Mouse (Mus musculus): ENCODE data around the gene Dynll1. TPM values are rescaled to one million over a fixed set of nuclear protein-coding genes. Genes with fewer than 3 reads are reported as not detected.
A peak's percentile ranks its signal among the peaks of the same experiment; 100 is the strongest.

Gene Dynll1
- polyA plus RNA-seq, 1 experiment from 2014 or later: 1,297 TPM

- no peaks in the 10 kb centered on the region for H3K9me3 ChIP-seq
- 73% methylated on average over 6 of the region's 6 CpGs for WGBS
- no peaks in the 10 kb centered on the region; the same call in 1 of the 2 replicates for H3K4me1 ChIP-seq (replicated peaks)
- H3K4me2 ChIP-seq (replicated peaks): no peak overlapping the region
- H3K27ac ChIP-seq: no peak overlapping the region
- no peak overlapping the region for H3K4me3 ChIP-seq (replicated peaks)
- peaks cover 41% of the 10 kb centered on the region for H3K36me3 ChIP-seq
- no peak; the same call in 1 of the 2 replicates for ATAC-seq
- no peak overlapping the region for H3K9ac ChIP-seq
- H3K27me3 ChIP-seq (replicated peaks): no peaks in the 10 kb centered on the region
These were observed 40.4 kb downstream of the Dynll1 start for GRCm38 (mm10) chr5:115260356-115260755.

GRCm38 (mm10) chr5:115256909-115257546, 43.8 kb downstream of the Dynll1 start:
- no peak overlapping the region for H3K4me3 ChIP-seq (replicated peaks)
- no peak overlapping the region for H3K27ac ChIP-seq
- no peaks in the 10 kb centered on the region for H3K27me3 ChIP-seq (replicated peaks)
- H3K9me3 ChIP-seq: no peaks in the 10 kb centered on the region
- no peaks in the 10 kb centered on the region for H3K4me1 ChIP-seq (replicated peaks)
- ATAC-seq: peak; percentile 55; the same call in 1 of the 2 replicates
- H3K36me3 ChIP-seq: peaks cover 46% of the 10 kb centered on the region
- no peak overlapping the region for H3K4me2 ChIP-seq (replicated peaks)
- 69% methylated on average over 10 of the region's 10 CpGs for WGBS
- H3K9ac ChIP-seq: no peak overlapping the region

DNA sequence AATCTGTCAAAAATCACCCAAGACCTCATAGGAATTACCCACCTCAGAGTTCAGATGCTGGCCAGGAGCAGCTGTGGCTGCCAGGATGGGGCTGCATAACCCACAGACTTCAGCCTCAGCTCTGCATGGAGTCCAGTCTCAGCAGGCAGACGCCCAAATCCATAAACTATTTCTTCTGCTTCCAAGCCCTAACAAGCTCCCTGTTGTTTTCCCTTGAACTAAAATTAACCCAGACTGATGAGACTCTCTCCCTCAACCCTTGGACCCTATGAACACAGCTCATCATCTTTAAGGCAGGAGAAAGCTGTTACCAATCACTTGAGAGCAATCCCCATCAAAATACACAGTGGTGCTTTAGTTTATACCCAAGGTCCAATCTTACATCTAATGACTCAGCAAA, 45.3 kb downstream of the Dynll1 start:
- Histone ChIP-seq H3K4me1 (replicated peaks) (no peaks in the 10 kb centered on the region), H3K9me3 (no peaks in the 10 kb centered on the region), H3K4me2 (replicated peaks) (no peak overlapping the region), H3K9ac (no peak overlapping the region), H3K36me3 (peaks cover 58% of the 10 kb centered on the region), H3K27me3 (replicated peaks) (no peaks in the 10 kb centered on the region), H3K27ac (no peak overlapping the region), H3K4me3 (replicated peaks) (no peak overlapping the region)
- WGBS: 79% methylated on average over 1 of the region's 1 CpGs
- ATAC-seq: no peak

Other genes with a start within 250 kb of the Dynll1 start
- gene Gm10401, start 202.7 kb downstream of the Dynll1 start, polyA plus RNA-seq (2015; fragmentation: Nextera tagmentation; extraction: Ambion mirVana): 24.9 and 30.2 TPM in 2 replicates
- 119 and 122 TPM in 2 replicates for gene Acads, start 181.7 kb downstream of the Dynll1 start, polyA plus RNA-seq (2015; fragmentation: Nextera tagmentation; extraction: Ambion mirVana)
- 25.7 and 26.6 TPM in 2 replicates for gene Unc119b, start 166.0 kb downstream of the Dynll1 start, polyA plus RNA-seq (2015; fragmentation: Nextera tagmentation; extraction: Ambion mirVana)
- 89.9 and 113 TPM in 2 replicates for gene Mlec, start 142.8 kb downstream of the Dynll1 start, polyA plus RNA-seq (2015; fragmentation: Nextera tagmentation; extraction: Ambion mirVana)
- 1.5 and 2.3 TPM in 2 replicates for gene Cabp1, start 106.6 kb downstream of the Dynll1 start, polyA plus RNA-seq (2015; fragmentation: Nextera tagmentation; extraction: Ambion mirVana)
- gene Pop5, start 65.2 kb downstream of the Dynll1 start, polyA plus RNA-seq (2015; fragmentation: Nextera tagmentation; extraction: Ambion mirVana): 126 and 128 TPM in 2 replicates
- 119 and 120 TPM in 2 replicates for gene Rnf10, start 28.1 kb downstream of the Dynll1 start, polyA plus RNA-seq (2015; fragmentation: Nextera tagmentation; extraction: Ambion mirVana)
- gene Coq5, start 21.3 kb downstream of the Dynll1 start, polyA plus RNA-seq (2015; fragmentation: Nextera tagmentation; extraction: Ambion mirVana): 62.1 and 65.1 TPM in 2 replicates
- 217 and 220 TPM in 2 replicates for gene Srsf9, start 26.2 kb upstream of the Dynll1 start, polyA plus RNA-seq (2015; fragmentation: Nextera tagmentation; extraction: Ambion mirVana)
- gene Gatc, start 40.2 kb upstream of the Dynll1 start, polyA plus RNA-seq (2015; fragmentation: Nextera tagmentation; extraction: Ambion mirVana): 24.8 and 24.9 TPM in 2 replicates
- 62.7 and 66.3 TPM in 2 replicates for gene Triap1, start 40.2 kb upstream of the Dynll1 start, polyA plus RNA-seq (2015; fragmentation: Nextera tagmentation; extraction: Ambion mirVana)
- 1,187 and 1,356 TPM in 2 replicates for gene Cox6a1, start 48.0 kb upstream of the Dynll1 start, polyA plus RNA-seq (2015; fragmentation: Nextera tagmentation; extraction: Ambion mirVana)
- gene Msi1, start 128.6 kb upstream of the Dynll1 start, polyA plus RNA-seq (2015; fragmentation: Nextera tagmentation; extraction: Ambion mirVana): 8.7 and 10.4 TPM in 2 replicates
- gene Pla2g1b, start 165.3 kb upstream of the Dynll1 start, polyA plus RNA-seq (2015; fragmentation: Nextera tagmentation; extraction: Ambion mirVana): 2.1 and 2.9 TPM in 2 replicates
- 18.6 and 19.8 TPM in 2 replicates for gene Sirt4, start 183.7 kb upstream of the Dynll1 start, polyA plus RNA-seq (2015; fragmentation: Nextera tagmentation; extraction: Ambion mirVana)
- gene Pxn, start 205.7 kb upstream of the Dynll1 start, polyA plus RNA-seq (2015; fragmentation: Nextera tagmentation; extraction: Ambion mirVana): 56.9 and 58.2 TPM in 2 replicates